Mouse (Mus musculus): Measurements from ENCODE around the gene Acads.

DNA sequence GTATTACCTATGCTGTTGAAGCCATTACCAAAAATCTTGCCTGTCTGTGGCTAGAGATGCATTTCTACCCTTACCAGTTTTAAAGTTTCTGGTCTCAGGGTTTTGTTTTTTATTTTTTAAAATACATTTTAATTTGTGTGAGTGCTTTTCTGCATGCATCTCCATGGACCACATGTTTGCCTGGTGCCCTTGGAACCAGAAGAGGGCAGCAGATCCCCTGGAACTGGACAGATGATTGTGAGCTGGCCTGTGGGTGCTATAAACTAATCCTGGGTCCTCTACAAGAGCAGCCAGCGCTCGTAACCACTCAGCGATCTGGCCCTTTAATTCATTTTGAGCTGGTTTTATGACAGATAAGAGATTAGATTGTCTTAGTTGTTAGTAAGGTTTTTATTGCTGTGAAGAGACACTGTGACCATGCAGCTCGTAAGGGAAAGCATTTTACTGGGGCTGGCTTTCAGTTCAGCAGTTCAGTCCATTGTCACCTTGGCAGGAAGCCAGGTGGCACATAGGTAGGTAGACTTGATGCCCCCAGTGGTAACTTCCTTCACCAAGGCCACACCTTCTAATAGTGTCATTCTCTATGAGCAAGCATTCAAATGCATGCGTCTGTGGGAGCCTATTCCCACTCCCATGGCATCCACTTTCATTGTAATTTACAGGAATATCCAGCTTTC is 29.4 kb downstream of the Acads start:
- TF ChIP-seq POLR2A (IDR thresholded peaks at IDR 0.05; ENCODE audit: extremely low read depth, insufficient read depth, low read length) (no peak), CTCF (IDR thresholded peaks at IDR 0.05; ENCODE audit: extremely low read depth, insufficient read depth, low read length) (no peak)
